Mouse (Mus musculus) frontal cortex, postnatal 14 days (tissue): ENCODE data around the gene 2210016L21Rik.
A peak's percentile ranks its signal among the peaks of the same experiment; 100 is the strongest.

Experiments
- DNase-seq, 2 experiments: peaks; one replicate each; pipeline ENCODE4 v3.0.0; 2022; ENCODE audit warnings: low spot score in 2 of 2

The 2210016L21Rik gene

GRCm38 (mm10) chr5:114978473-114978872, 36.5 kb downstream of the 2210016L21Rik start:
- no peak for DNase-seq

DNA sequence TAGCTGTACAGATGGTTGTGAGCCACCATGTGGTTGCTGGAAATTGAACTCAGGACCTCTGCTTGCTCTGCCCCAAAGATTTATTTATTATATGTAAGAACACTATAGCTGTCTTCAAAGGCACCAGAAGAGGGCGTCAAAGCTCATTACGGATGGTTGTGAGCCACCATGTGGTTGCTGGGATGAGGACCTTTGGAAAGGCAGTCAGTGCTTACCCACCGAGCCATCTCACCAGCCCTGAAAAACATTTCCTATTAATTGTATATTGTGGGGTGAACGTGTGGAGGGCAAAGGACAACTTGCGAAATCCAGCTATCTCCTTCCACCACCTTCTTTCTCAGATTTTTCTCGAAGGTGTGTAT, 36.9 kb downstream of the 2210016L21Rik start:
- no peak for DNase-seq

DNA sequence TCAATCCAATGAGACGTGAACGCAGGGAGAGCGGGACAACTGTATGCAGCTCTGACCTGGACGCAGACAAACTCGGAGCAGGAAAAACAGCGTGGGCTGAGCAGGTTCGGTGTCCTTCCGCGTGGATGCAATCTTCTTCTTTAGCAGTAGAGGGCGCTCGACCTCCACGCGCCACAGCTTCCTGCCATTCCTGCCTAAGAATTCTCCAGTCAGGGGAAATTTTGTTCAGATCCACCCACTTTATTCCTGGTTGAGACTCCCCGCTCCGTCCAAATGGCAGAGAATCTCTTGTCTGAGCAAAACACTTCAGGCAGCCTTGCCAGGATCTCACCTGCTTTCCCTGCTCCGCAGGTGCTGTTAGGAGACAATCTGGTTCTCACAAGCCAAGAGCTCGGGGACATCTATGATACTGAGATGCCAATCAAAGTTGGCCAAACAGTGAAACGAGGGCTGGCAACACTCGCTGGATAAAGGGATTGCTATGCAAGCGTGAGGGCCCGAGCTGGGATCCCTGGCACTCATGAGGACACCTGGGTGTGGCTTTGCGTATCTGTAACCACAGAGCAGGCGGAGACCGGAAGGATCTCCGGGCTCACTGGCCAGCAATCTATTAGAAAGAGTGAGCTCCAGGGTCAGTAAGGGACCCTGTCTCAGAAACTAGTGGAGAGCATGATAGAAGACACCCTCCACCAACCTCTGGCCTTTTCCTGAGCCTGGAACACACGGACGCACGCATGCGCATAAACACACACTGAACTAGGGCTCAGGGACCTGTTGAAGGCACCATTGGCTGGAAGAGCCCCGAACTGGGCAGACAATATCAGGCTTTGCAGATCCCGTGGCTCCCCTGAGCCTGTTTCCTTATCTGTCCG, 37.5 kb downstream of the 2210016L21Rik start:
- DNase-seq = peak; percentile 62 to 73

DNA sequence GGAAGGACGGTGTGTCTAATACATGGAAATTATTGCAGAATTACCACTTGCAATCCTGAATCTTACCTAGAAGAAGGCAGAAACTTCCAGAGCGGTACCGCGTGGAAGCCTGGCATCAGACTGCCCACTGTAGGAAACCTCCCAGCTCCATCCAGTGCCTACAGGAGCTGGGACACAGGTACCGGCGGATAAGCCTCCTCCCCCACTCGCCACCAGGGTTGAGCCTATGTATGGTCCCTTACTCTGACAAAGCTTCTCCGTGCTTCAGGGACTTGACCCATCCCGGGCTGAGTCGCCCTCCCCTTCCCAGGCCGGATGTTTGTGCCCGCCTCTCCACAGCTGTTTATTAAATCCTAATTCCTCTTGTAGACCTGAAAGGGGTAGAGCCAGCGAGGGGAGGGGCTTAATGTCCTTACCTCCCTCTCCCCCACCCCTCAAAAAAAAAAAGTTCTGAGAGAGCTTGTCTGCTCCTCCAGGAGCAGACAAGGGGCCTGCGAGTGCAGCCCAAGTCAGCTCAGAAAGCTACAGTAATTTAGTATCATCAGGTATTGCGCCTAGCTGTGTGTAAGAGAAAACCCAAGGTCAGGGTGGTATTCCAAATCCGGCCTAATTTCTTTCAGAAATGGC, 38.3 kb downstream of the 2210016L21Rik start:
- no peak for DNase-seq

GRCm38 (mm10) chr5:114982001-114982400, 40.0 kb downstream of the 2210016L21Rik start:
- no peak for DNase-seq

DNA sequence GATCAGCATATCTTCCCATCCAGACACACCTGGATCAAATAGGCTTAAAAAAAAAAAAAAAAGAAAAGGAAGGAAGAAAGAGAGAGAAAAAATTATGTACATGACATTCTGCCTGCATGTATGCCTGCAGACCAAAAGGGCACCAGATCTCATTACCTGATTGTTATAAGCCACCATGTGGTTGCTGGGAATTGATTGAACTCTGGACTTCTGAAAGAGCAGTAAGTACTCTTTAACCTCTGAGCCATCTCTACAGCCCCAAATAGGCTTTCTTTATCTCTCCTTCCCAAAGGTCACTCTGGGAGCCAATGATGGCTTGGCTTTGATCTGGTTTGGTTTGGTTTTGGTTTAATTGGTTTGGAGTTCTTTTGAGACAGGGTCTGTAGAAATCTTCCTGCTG, 43.1 kb downstream of the 2210016L21Rik start:
- no peak for DNase-seq

GRCm38 (mm10) chr5:114996447-114996846, 54.5 kb downstream of the 2210016L21Rik start:
- no peak for DNase-seq

DNA sequence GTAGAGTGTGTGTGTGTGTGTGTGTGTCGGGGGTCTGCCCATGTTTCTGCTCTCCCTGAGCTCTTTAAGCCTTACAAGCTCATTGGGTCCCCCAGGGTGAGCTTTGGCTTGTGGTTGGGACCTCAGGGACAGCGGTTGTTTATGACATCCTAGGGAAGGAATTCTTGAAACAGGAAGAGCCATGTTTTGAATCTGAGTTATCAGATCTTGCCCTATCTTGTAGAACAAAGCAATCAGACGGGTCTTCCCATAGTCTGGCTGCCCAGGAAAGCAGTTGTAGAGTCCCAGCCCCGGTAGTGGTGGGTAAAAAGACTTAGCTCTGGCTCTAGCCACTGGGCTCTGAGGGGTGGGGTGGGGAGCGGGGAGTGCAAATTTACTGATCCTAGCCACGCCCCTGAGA, 55.4 kb downstream of the 2210016L21Rik start:
- DNase-seq = no peak
